Mouse (Mus musculus): ENCODE measurements at regions not wholly inside any gene's neighbourhood (a gene's known extent, or its start where the extent isn't known, plus 50 kb on each side); places are given as distances from the start of the nearest gene placed in this dataset.

DNA sequence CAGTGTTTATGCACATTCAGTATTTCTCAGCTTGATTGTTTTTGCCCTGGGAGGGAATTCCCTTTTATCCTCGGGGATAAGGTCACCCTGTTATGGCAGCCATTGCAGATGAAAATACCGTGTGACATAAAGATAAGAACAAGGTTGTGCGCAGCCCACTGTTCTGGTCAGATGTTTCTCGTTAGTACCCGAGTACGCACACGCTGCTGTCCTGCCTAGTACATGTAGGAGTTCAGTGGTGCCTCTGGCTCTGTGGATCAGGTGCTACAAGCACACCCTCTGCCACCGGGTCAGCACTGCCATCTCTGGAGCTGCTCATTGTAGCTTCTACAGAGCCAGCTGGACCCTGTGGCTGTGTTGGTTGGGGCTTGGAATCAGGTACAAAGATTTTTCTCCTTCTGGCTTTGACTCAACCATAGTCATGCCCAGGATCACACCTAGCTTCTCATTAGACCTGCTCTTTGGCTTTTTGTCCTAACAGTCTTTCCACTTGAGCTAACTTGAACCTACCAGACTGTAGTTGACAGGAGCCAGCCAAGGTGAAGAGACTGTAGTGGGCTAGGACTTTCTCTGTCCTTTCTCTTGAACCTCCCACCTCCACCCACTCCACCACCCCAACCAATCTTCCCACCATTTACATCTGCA is 136.1 kb downstream of the Trim33 start:
- TF ChIP-seq CTCF (IDR thresholded peaks at IDR 0.05; ENCODE audit: low read depth, low read length) (no peak), POLR2A (IDR thresholded peaks at IDR 0.05; ENCODE audit: extremely low read depth, insufficient read depth, low read length) (no peak)

Measured in liver, adult 2 months (tissue).